ENCODE assay signal across 8 mouse cellular contexts in genomic region chr1:86358906-86359797, GRCm38 (mm10). TPM values are rescaled to one million over a fixed set of nuclear protein-coding genes. Genes with fewer than 3 reads are reported as not detected.
DNase-seq lines count a peak whose midpoint lies in the region; ATAC-seq and TF ChIP-seq lines count a peak whose summit lies in the region.

Ncl (minus strand) TSS chr1:86359400.

- no peaks in the 10 kb centered on the region for H3K27me3 ChIP-seq in hindbrain, postnatal 0 days (ENCODE audit: insufficient read depth, low read length)

- H3K4me3 ChIP-seq in gastrocnemius, adult 2 months = peak within 1 kb of the TSS; percentile 94
- peak within 1 kb of the TSS; percentile 79 for H3K4me3 ChIP-seq in hindbrain, postnatal 0 days (ENCODE audit: low read length)
- peak within 1 kb of the TSS; percentile 98 for H3K4me3 ChIP-seq in left cerebral cortex, adult 2 months

- H3K9ac ChIP-seq in hindbrain, postnatal 0 days (replicated peaks; ENCODE audit: low read length) = peak within 1 kb of the TSS; percentile 91

- no peaks in the 10 kb centered on the region for H3K9me3 ChIP-seq in hindbrain, postnatal 0 days (ENCODE audit: low read length)

- intact Hi-C loops in gastrocnemius, adult 2 months (cut with DNase I) = loop anchor here (10.0 kb wide), 1 partner anchor 284 kb away; no protein-coding TSS in a partner anchor
- intact Hi-C loops in left cerebral cortex, adult 2 months (cut with DNase I) = no loop called here

- ATAC-seq in common myeloid progenitor, adult 5-6 weeks (replicated peaks; ENCODE audit: low read depth, poor library complexity, severe bottlenecking) = peak; percentile 81
- ATAC-seq in hindbrain, postnatal 0 days = peak; percentile 97
- peak; percentile 90 for ATAC-seq in megakaryocyte, adult 5-6 weeks (ENCODE audit: poor library complexity, severe bottlenecking)

- H3K4me2 ChIP-seq in hindbrain, postnatal 0 days (ENCODE audit: low read depth, low read length) = peak within 1 kb of the TSS; percentile 86

- under 1% methylated on average over 89 of the region's 102 CpGs for WGBS in hindbrain, postnatal 0 days

- H3K4me1 ChIP-seq in hindbrain, postnatal 0 days (ENCODE audit: insufficient read depth, low read length) = peaks cover 7% of the 10 kb centered on the region; the same call in 1 of the 2 replicates

- TF ChIP-seq CTCF in gastrocnemius, adult 2 months (IDR thresholded peaks at IDR 0.05) = no peak
- TF ChIP-seq CTCF in hindbrain, postnatal 0 days (IDR thresholded peaks at IDR 0.05; ENCODE audit: low read depth) = 0 out of 2 replicates have a peak, but pooled peaks have one; percentile 8
- no peak; the same call in 1 of the 2 replicates for TF ChIP-seq CTCF in left cerebral cortex, adult 2 months (IDR thresholded peaks at IDR 0.05)

- H3K27ac ChIP-seq in gastrocnemius, adult 2 months = peak within 1 kb of the TSS; percentile 99
- H3K27ac ChIP-seq in hindbrain, postnatal 0 days = peak within 1 kb of the TSS; percentile 100
- peak within 1 kb of the TSS; percentile 99 for H3K27ac ChIP-seq in left cerebral cortex, adult 2 months

- H3K36me3 ChIP-seq in hindbrain, postnatal 0 days (ENCODE audit: insufficient read depth, low read length) = peaks cover 30% of the 10 kb centered on the region

- DNase-seq in ZHBTc4 (ENCODE audit: low read depth, low spot score) = peak; percentile 100
- DNase-seq in gastrocnemius, adult 2 months = peak; percentile 99
- DNase-seq in hindbrain, postnatal 0 days (ENCODE audit: low spot score) = peak; percentile 100
- peak; percentile 94 to 98 for DNase-seq in left cerebral cortex, adult 2 months (ENCODE audit: extremely low spot score in 1 of 2, low spot score in 2 of 2)
- peak; percentile 95 to 96 for DNase-seq in right cerebral cortex, adult 2 months (ENCODE audit: low spot score in 2 of 2)
- DNase-seq in urinary bladder, postnatal 14 days (ENCODE audit: low spot score) = peak; percentile 98

RNA-seq across cellular contexts. Expression of gene Ncl, which starts in this region (rescaled TPM):
- total RNA-seq in common myeloid progenitor, adult 5-6 weeks (2017) = 938 and 1,055 TPM in 2 replicates
- 100 to 1,000 TPM; 102 to 105 TPM for total RNA-seq in gastrocnemius, adult 2 months (2021)
- total RNA-seq in hindbrain, postnatal 0 days (2014; rRNA removed) = 15.1 and 17.2 TPM in 2 replicates
- polyA plus RNA-seq in hindbrain, postnatal 0 days (2015; fragmentation: Nextera tagmentation; extraction: Ambion mirVana) = 203 and 213 TPM in 2 replicates
- total RNA-seq in left cerebral cortex, adult 2 months (2021) = 100 to 1,000 TPM; 131 to 133 TPM
- 150 and 167 TPM in 2 replicates for total RNA-seq in megakaryocyte, adult 5-6 weeks (2015)
- total RNA-seq in megakaryocyte, adult 5-6 weeks (2017) = 156 and 194 TPM in 2 replicates

Comparison
In these comparisons a context has a peak if more than half of its experiments do, and no peak if none do; other contexts are left out.
1. Peak in every context shown above with its lines: DNase-seq, ATAC-seq, H3K4me3 ChIP-seq and H3K27ac ChIP-seq.